Mouse (Mus musculus) frontal cortex, postnatal 14 days (tissue): Measurements from ENCODE around the gene Hmx3.

Experiments
- DNase-seq, 2 experiments: peaks; one replicate each; pipeline ENCODE4 v3.0.0; 2022; ENCODE audit warnings: low spot score in 2 of 2

Gene Hmx3

GRCm38 (mm10) chr7:131542115-131542871 lies at the start of gene Hmx3:
Gene Hmx3 (plus strand): TSS chr7:131542867.
- no peak for DNase-seq

GRCm38 (mm10) chr7:131503739-131504138 lies 38.9 kb upstream of the Hmx3 start:
- no peak for DNase-seq

DNA sequence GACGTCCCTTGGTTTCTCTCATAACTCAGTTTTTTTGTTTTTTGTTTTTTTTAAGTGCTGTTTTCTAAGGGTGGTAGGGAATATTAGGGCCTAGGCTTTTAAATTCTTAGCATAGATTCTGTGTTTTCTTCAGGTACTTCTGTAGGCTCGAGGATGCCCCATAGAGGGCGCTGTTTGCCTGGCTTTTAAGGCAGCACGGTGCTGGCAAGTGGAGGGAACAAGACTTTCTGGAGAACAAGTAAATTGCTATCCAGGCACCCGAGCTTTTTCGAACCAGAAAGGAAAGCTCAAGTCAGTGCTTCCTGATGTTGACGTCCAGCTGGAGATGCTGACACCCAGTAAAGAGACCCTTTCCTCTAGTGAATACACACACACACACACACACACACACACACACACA lies 2.7 kb upstream of the Hmx3 start:
- peak; percentile 61 to 83 for DNase-seq

- DNase-seq: no peak
Observed at GRCm38 (mm10) chr7:131541184-131542114, 1.2 kb upstream of the Hmx3 start.

DNA sequence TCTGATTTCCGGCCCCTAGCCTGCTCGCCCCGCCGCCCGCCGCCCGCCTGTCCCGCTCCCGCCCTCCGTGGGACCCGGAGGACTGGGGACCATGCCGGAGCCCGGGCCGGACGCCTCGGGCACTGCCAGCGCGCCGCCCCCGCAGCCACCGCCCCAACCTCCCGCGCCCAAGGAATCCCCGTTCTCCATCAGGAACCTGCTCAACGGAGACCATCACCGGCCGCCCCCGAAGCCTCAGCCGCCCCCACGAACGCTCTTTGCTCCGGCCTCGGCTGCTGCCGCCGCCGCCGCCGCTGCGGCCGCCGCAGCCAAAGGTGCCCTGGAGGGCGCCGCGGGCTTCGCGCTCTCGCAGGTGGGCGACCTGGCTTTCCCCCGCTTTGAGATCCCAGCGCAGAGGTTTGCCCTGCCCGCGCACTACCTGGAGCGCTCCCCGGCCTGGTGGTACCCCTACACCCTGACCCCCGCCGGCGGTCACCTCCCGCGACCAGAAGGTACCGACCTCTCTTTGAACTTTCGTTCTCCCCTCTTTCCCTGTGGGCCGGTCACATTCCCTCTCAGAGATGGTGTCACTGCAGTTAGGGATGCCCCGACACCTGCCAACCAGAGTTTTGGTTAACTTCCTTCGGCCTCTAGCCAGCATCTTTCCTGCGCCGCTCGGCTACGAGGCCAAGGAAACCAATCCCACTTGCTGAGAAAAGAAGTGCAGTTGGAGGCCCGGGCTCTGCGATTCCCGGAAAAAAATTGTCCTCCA lies 380 bp downstream of the Hmx3 start:
- DNase-seq: no peak

- no peak for DNase-seq
Observed at GRCm38 (mm10) chr7:131543623-131544481, 1.2 kb downstream of the Hmx3 start.

DNA sequence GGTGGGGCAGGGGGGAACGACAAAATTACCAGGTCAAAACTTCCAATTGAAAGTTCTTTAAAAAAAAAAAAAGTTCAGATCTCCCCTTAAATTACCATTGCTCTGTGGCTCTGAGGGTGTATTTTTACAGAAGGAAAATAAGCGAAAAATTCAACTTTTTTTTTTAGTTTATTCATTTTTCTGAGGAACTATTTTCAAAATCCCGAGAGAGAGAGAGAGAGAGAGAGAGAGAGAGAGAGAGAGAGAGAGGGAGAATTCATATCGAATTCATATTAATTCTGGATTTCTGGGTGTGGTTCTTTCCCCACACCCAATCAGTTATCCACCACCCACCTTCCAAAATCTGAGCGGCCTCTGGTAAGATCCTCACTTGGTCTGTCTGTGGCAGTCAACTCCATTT lies 2.2 kb downstream of the Hmx3 start:
- no peak for DNase-seq

DNA sequence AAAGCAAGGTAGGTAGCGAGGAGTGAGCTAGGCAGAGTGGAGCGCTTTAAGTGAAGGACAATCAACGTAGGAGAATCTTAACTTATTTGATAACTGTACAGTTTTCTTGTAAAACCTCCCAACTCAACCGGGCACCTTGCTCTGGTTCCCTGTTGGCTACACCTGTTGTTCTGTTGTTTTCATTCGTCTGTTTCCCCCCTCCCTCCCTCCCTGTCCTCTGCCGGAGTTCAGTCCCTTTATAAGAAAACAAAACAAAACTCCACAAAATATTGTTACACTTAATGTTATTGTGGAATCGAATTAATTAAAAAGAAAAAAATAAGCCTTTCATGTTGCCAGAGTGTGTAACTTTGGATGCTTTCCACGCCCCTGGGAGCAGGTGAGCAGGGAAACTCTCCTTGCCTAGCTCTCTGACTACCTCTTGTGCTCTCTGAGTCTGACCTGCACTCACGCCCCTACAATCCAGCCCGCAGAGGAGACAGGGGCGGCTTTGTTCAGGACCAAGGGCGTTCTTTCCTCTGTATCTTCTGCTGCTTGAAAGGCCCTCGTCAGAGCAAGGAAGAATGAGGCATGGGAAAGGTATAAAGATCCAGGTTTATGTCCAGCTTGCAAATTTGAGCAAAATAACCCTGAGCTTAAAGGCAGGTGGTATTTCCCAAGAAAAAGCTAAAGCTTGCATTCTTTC lies 3.2 kb downstream of the Hmx3 start:
- no peak for DNase-seq

DNA sequence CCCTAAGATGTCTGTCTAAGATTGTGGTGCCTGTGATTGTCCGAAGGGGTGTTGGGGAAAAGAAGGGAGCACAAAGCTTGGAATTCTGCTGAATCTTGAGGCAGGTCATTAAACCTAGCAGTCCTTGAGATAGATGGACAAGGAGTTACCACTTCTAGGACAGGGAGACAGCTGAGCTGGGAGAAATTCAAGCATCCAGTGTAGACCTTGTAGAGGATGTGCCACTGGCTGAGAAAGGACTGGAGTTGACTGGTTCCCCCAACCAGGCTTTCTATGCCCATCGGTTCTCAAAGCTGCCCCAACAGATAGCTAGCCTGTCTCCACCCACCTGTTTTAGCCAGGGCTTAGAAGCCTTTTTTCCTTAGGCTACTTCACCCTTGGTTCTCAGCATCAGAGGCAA lies 3.8 kb downstream of the Hmx3 start:
- DNase-seq: no peak

- no peak for DNase-seq
Observed at GRCm38 (mm10) chr7:131547481-131547880, 4.8 kb downstream of the Hmx3 start.

DNA sequence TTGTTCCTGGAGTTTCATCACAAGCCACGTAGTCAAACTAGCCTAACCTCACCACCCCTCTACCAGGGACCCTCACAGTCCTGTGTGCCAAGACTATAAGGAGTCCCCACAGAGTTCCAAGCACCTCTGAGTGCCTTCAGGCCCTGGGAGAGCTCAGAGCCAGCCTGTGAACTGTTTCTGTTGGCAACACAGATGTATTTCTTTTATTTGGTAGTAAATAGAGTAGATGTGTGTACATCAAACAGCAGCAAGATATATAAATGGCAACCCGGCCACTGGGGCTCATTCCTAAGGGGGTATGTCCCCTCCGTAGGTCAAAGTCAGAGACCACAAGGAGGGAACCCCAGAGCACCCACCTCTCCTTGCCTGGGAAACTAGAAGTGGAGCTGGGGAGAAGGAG lies 5.8 kb downstream of the Hmx3 start, which contains the start of gene Hmx2:
TSS of gene Hmx2 (plus strand) at position 301 of the 400 bp plus-strand sequence.
- no peak for DNase-seq

GRCm38 (mm10) chr7:131551471-131551870 lies 8.8 kb downstream of the Hmx3 start:
- no peak for DNase-seq

DNA sequence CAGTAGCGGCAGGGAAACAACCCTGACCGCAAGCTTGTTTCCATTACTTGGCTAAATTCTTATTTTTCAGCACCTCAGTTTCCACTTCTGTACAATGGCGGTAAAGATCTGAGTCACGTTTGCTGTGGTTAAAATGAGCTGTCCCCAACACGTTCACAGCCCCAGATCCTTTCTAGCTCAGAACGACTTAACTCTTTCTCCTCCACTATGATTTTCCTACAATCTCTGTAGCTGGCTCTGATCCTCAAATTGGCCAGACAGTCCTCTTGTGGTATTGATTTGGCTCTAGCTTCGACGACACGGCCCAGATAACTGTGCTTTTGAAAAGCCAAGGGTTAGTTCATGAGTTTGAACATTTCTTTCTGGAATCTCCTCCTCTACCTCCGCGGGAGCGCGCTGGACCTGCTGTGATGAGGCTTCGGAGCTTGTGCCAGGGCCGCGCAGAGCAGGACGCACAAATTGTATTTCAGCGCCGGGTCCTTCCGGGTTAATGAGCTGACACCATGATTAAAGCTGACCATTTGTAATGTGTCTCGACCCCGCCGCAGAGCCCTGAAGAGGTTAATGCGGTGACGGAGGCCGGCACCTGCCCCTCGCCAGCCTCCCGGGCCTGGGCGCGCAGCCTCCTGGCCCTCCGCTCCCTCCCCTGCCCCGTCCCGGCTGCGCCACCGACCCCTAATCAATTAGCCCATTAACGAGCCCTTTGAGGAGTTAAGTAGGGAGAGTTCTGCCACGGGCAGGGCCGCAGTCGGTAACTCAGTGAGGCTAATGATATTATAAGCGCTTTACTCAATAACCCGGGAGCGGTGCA lies 9.5 kb downstream of the Hmx3 start:
- DNase-seq: no peak

DNA sequence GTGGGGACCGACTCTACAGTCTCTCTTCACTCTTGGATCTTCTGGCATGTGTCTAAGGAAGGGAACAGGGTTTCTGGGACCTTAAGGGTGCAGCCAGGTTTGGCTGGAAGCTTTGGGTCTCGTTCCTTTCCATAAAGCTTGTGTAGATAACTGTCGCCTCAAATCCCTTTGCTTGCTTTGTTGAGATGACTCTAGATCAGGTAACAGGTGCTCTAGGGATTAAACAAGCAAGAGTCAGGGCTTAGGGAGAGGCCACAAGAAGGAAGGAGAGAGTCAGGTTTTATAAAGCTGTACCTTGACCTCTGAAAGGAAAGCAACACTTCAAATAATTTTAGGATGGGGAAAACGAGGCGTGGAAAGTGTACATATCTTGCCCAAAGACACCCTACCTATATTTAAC lies 10.1 kb downstream of the Hmx3 start:
- no peak for DNase-seq

DNA sequence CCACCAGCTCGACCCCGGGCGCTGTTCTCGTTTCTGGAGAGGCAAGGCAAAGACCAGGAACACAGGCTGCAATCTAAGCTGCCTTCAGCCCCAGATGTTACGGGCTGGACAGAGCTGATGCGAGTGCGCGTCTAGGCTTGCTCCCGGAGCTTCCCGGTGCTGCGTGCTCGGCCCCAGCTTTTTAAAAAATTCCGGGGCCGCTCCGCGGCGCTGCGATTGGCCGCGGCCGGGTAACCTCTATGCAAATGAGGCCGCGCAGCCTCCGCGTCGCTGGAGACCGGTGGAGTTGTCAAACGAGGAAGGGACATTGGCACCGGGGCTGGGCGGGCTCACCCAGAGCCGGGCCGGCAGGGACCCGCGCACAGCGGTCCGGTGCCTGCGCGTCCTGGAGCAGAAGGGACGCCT lies 11.1 kb downstream of the Hmx3 start:
- no peak for DNase-seq

- no peak for DNase-seq
Observed at GRCm38 (mm10) chr7:131554341-131555180, 11.9 kb downstream of the Hmx3 start.

DNA sequence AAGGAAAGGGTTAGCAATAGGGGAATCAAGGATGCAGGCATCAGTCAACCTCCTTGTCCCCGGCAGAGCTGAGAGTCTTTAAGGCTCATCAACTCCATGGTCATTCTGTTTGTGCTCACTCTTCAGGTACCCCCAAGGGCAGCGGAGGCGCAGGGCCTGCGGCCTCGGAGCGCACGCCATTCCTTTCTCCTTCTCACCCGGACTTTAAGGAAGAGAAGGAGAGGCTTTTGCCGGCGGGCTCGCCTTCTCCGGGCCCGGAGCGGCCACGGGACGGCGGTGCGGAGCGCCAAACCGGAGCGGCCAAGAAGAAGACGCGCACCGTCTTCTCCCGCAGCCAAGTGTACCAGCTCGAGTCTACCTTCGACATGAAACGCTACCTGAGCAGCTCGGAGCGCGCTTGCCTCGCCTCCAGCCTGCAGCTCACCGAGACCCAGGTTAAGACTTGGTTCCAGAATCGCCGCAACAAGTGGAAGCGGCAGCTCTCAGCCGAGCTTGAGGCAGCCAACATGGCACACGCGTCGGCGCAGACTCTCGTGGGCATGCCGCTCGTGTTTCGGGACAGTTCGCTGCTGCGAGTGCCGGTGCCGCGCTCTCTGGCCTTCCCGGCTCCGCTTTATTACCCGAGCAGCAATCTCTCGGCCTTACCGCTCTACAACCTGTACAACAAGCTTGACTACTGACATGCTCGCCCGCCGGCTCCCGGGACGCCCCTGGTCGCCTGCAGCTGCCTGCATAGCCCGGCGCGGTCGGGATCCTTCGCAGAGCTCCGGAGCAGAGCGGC lies 12.8 kb downstream of the Hmx3 start:
- DNase-seq: no peak

DNA sequence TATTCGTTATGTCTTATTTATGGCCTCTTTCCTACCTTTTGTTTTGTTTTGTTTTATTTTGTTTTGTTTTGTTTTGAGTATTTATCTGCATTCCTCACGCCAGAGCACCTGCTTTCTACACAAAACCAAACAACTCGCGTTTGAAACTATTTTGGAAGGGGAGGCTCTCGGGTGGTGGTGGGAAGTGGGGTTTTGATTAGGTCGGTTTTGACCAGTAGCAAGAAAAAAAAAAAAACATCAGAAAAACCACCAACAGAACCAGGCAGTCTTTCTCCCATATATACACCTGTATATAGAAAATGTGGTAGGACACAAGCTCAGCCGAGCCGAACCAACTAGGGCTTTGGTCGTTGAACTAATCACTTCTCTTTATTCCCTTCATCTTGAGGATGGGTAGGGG lies 13.4 kb downstream of the Hmx3 start:
- DNase-seq: no peak
